Mouse (Mus musculus) adrenal gland, adult 8-10 months (tissue): ENCODE data around the gene Tspan12. TPM values are rescaled to one million over a fixed set of nuclear protein-coding genes. Genes with fewer than 3 reads are reported as not detected.

ENCODE experiments used
- DNase-seq: peaks from one replicate; pipeline ENCODE4 v3.0.0; 2022
- total RNA-seq, 4 experiments: library from RNA; stranded (reverse); gene quantifications; 2 replicates each; pipeline ENCODE4 v1.2.4; 2022

Gene Tspan12
- total RNA-seq, 4 experiments from 2014 or later: 147 to 176 (median 162) TPM

DNA sequence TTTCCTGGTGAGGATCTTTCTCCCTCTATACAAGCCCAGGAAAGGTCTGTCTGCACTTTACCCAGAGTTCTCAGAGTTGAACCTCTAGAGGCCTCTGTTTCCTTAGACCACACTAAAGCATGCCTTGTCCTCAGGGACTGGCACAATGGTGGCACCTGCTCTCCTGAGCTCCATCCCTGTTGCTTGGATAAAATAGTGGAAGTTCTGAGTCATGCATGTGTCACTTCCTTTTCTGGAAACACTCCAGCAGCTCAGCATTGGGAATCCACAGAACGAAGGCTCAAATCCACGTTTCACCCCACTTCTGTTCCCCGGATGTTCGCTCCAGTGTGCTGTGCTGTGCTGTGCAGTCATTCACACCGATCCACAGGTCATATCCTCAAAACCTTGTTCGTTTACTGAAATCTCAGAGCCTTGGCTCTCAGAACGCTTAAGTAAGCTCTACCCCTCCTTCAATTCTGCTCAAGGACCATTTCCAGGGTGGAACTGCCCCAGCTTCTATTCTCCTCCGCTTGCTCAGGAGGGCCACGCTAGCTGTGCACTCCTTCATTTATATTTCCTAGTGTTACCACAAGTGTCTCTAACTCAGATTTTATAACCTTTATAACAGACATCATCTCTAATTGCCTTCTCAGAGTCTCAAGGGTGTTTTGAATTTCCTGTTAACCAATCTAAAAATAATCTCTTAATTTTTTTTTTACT is 83.4 kb downstream of the Tspan12 start:
- no peak for DNase-seq

DNA sequence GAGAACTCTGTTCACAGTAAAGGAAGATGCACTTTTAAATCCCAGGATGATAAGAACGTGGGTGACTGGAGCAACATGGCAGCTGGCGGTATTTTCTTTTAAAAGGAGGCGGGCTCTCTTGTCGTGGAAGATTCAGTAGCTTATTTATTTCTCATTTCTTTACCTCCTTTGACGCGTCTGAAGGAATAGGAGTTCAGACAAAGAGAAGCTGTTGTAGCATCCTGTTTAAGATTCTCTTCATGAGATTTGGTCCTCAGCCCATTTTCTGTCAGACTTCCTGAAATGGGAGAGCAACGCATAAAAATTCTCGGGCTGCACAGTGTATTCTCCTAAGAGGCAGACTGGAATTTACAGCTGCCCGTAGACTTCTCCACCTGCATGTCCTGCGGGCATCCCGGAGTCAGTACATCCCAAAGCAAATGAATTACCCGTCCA is 84.5 kb downstream of the Tspan12 start:
- DNase-seq: no peak

DNA sequence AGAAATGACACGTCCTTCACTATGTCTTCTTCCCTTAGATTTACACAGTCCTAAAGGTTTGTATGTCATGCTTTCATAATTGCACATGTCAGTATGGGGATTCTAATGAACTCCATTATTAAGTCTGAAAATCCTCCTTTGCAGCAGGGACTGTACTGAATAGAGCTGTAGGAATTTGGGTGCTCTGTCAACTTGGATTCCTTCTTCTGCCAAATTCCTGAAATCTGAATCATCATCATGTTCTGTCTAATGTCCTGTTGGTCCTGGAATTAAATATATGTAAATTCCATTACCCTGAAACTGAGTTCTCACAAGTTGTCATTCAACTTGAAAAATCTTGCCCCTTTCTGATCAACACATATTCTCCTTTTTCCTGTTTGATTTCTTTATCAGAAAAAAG is 104.8 kb downstream of the Tspan12 start:
- no peak for DNase-seq

DNA sequence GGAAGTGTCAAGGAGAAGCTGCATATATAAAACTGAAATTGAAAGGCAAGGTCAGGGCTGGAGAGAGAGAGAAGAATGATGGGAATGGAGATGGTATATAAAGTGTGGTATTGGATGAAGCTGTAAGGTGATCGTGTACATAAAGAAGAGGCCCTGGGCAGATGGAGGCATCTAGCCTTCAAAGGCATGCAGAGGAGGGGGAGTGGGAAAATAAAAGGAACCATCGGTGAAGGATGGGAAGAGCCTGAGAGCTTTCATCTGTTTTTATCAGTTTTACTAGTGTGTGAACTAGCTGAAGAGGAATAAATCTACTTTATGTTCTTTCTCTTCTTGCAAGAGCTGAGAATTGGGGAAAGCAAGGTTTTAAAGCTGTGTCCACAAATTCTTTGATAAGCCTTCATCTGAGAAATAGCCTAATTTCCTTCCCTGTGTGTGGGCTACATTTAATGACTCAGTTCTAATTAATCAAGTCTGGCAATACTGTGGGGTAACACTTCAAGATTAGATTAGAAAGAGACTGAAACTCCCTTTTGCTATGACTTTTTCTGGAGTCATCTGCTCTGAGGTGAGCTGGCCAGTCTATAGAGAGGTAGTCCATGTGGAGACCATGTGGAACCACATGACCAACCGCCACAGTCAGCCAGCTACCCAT is 107.6 kb downstream of the Tspan12 start:
- no peak for DNase-seq

DNA sequence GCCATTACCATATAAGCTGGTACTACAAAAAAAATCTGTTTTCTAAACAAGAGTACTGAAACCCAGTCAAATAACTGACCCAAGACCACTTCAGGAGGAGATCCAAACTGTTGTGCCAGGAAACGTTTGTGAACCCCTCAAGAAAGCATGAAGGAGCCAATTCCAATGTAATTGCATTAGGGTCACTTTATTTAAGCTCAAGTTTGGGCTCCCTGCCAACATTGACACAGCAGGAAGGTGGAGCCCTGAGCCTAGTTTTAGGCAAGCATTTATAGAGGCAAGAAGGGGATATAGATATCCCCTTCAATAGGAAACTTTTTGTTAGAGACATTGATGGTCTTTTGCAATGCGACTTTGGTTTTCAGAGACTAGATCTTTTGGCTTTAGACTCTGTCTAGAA is 111.7 kb downstream of the Tspan12 start:
- no peak for DNase-seq

DNA sequence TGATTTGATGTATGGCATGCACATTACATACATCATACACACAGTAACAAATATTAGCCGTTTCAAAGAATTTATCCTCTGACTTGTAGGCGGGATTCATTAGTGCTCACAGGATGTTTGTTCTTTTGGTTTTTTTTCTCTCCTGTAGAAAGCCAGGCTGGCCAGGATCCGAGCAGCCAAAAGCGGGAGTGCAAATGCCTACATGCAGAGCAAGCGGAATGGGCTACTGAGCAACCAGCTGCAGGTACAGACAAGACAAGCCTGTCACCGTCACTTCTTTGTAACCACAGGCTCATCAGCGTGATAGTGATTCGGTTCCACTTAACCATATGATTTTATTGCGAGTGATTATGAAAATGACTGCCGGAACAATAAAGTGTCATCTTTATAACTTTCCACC is 130.1 kb downstream of the Tspan12 start:
- DNase-seq: no peak

Other genes with a start within 250 kb of the Tspan12 start
- 10 to 100 TPM; 19.4 to 31.3 (median 23.8) TPM for gene Ing3, start 97.1 kb upstream of the Tspan12 start, total RNA-seq
- gene Cped1, start 133.4 kb upstream of the Tspan12 start, total RNA-seq: 10 to 100 TPM; 49.0 to 62.4 (median 51.9) TPM